Mouse (Mus musculus) G1E (cell line): ENCODE results near the gene Snupn. TPM values are rescaled to one million over a fixed set of nuclear protein-coding genes. Genes with fewer than 3 reads are reported as not detected.

Source experiments
- ATAC-seq: 2 replicates; pipeline ENCODE4 v1.8.0; 2016; ENCODE audit warnings: mild to moderate bottlenecking; ENCODE audit not compliant: insufficient number of reproducible peaks, poor library complexity, low FRiP score, severe bottlenecking; ENCODE audit errors: extremely low read depth
- DNase-seq: peaks from one replicate; pipeline ENCODE4 v3.0.0; 2012; ENCODE audit warnings: low spot score
- H3K27me3 ChIP-seq: 2 replicates; pipeline ENCODE4 v1.6.1; 2012; ENCODE audit warnings: mild to moderate bottlenecking, low read length, inconsistent platforms; ENCODE audit not compliant: insufficient read depth
- H3K36me3 ChIP-seq: replicated peaks from 2 replicates; pipeline ENCODE3; 2012; ENCODE audit warnings: mild to moderate bottlenecking, inconsistent platforms
- H3K4me1 ChIP-seq: 2 replicates; pipeline ENCODE4 v1.6.1; 2012; ENCODE audit warnings: low read depth, low read length, inconsistent platforms, mixed read lengths; ENCODE audit not compliant: insufficient read depth
- H3K4me3 ChIP-seq: 2 replicates; pipeline ENCODE4 v1.5.1; 2012; ENCODE audit warnings: low read depth, mild to moderate bottlenecking, inconsistent platforms, low read length, moderate library complexity, mixed read lengths
- H3K9me3 ChIP-seq: replicated peaks from 2 replicates; pipeline ENCODE4 v1.6.1; 2012; ENCODE audit warnings: inconsistent platforms
- CTCF ChIP-seq: IDR thresholded peaks from 2 replicates; pipeline ENCODE4 v1.5.1; 2012; ENCODE audit warnings: low read depth, low read length, inconsistent platforms, mixed read lengths
- GATA1 ChIP-seq: IDR thresholded peaks from 2 replicates; pipeline ENCODE4 v1.6.1; 2012; ENCODE audit warnings: borderline replicate concordance, low read length, inconsistent platforms, mixed read lengths
- GATA2 ChIP-seq: IDR thresholded peaks from 2 replicates; pipeline ENCODE4 v1.6.1; 2012; ENCODE audit warnings: low read depth, low read length, inconsistent platforms, borderline replicate concordance
- POLR2AphosphoS5 ChIP-seq: IDR thresholded peaks from 2 replicates; pipeline ENCODE4 v1.6.1; 2012; ENCODE audit warnings: low read depth, low read length, inconsistent platforms; ENCODE audit not compliant: insufficient replicate concordance
- TAL1 ChIP-seq: conservative IDR thresholded peaks from 2 replicates; pipeline ENCODE4 v1.6.1; 2012; ENCODE audit warnings: low read depth, low read length, inconsistent platforms, mixed read lengths
- polyA plus RNA-seq: library from polyadenylated mRNA; stranded (reverse); fragments of >175 nt; gene quantifications from 2 replicates; pipeline ENCODE4 v1.2.3, GENCODE M21; 2012
- total RNA-seq, 2 experiments: library from RNA; stranded (forward) in 1 of 2; stranded (reverse) in 1 of 2; fragments of 200-1000 nt in 1 of 2; fragments of >200 nt in 1 of 2; fragmentation: Nextera tagmentation in 1 of 2; gene quantifications; 2 replicates each; pipeline ENCODE4 v1.2.3; 2014 to 2017

Gene Snupn
- total and polyA plus RNA-seq, 3 experiments, result 2.4 to 19.2 (median 18.7) TPM

DNA sequence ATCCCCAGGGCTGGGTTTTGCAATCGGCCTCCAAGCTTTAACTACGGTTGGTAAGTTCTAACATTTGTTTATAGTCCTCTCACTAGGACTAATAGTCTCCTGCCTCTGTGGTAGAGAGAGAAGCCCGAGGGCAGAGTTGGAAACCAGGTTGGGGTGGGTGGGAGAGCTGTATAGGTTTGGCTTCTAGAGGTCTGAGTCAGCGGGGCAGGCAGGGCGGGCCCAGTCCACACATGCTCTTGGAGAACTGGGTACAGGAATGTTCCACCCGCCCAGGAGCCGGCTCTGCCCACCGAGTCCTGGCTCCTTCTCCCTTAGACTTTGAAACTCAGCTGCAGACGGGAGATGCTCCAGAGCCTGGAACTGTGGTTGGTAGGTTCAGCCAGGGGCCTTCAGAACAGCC lies 36.7 kb upstream of the Snupn start:
- Histone ChIP-seq H3K4me1 (no peaks in the 10 kb centered on the region), H3K27me3 (peaks cover 44% of the 10 kb centered on the region), H3K9me3 (no peaks in the 10 kb centered on the region), H3K36me3 (peaks cover 8% of the 10 kb centered on the region), H3K4me3 (no peak overlapping the region)
- no peak for DNase-seq
- TF ChIP-seq GATA1 (no peak), CTCF (no peak), GATA2 (no peak), POLR2AphosphoS5 (no peak), TAL1 (no peak)
- ATAC-seq, result no peak

DNA sequence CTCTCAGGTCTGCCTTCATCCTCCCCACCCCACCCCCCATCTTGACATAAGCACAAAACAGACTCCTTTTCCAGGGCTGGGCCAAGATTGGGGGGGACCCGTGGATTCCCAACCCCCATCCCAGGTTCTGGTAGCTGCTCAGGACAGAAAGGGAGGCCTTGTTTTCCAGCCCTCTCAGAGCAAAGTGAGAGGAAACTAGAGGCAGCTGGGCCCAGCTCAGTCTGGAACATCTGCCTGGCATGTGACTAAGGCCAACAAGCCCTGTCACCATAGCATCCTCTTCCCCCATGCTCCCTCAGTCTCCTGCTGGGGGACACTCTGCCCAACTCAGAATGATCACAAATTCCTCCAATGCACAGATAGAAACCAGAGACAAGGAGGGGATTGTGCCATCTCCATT lies 35.6 kb upstream of the Snupn start:
- Histone ChIP-seq H3K4me3 (no peak overlapping the region), H3K9me3 (no peaks in the 10 kb centered on the region), H3K27me3 (peaks cover 44% of the 10 kb centered on the region), H3K4me1 (peaks cover under 1% of the 10 kb centered on the region; the same call in 1 of the 2 replicates), H3K36me3 (peaks cover 8% of the 10 kb centered on the region)
- TF ChIP-seq GATA2 (no peak), TAL1 (no peak), GATA1 (no peak), CTCF (no peak), POLR2AphosphoS5 (no peak)
- no peak for ATAC-seq
- DNase-seq, result no peak

DNA sequence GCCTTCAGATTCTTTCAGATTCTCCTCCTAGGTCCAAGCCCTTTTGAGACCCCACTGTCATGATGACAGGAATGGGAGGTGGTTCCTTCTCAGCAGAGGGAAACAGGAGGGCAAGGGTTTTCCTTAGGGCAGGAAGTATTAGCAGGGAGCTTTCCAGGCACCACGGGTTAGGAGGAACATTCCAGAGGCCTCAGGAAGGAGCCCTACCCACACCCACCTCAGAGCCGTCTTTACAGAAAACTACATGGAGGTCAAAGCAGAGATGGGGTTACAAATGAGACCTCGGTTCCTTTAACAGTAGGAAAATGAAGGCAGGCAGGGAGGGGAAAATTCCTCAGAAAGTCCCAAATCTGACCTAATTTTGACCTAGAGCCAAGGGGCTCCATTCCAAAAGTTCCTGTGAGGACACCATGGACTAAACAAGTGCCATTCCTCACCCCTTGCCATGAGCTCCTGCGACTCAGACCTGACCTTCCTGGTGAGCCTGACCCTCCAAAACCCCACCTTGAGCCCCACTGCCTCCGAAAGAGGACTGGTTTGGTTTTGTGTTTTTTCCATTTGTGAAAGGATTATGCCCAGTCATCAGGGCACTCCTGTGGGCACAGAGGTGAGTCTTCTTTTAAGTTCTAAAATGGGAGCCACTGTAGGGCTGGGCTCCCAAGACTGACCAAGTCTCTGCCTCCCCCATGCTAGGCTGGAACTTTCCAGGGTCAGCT lies 34.8 kb upstream of the Snupn start:
- peaks cover 8% of the 10 kb centered on the region for H3K36me3 ChIP-seq
- DNase-seq (no peak), ATAC-seq (no peak)
- no peaks in the 10 kb centered on the region for H3K9me3 ChIP-seq
- H3K27me3 ChIP-seq, result peaks cover 40% of the 10 kb centered on the region
- no peak overlapping the region for H3K4me3 ChIP-seq
- no peak for TF ChIP-seq GATA1
- no peak for TF ChIP-seq POLR2AphosphoS5
- no peak for TF ChIP-seq CTCF
- peaks cover 2% of the 10 kb centered on the region; the same call in 1 of the 2 replicates for H3K4me1 ChIP-seq

DNA sequence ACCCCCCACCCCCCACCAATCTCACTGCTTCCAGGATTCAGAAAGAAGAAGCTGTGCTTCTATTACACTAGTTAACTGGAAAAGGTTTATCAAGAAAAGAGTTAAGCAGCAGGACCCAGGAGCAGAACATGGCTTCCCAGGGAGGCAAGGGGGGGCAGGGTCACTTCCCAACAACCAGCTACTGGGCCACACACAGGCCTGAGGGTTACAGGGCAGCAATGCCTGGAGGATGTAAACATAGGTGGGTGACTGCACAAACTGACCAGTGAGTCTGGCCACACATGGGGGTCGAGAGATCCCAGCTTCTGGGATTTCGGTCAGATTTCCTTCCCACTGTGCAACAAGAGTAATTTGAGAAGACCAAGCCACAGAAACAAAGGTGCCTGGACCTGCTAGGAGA lies 33.5 kb upstream of the Snupn start:
- H3K9me3 ChIP-seq, result peaks cover 4% of the 10 kb centered on the region
- no peak overlapping the region for H3K4me3 ChIP-seq
- no peak for TF ChIP-seq GATA2
- TF ChIP-seq POLR2AphosphoS5, result no peak
- no peak for TF ChIP-seq TAL1
- no peak for TF ChIP-seq CTCF
- TF ChIP-seq GATA1, result no peak
- H3K27me3 ChIP-seq, result peaks cover 31% of the 10 kb centered on the region
- ATAC-seq (no peak), DNase-seq (no peak)
- H3K4me1 ChIP-seq, result peaks cover 2% of the 10 kb centered on the region; the same call in 1 of the 2 replicates
- H3K36me3 ChIP-seq, result peaks cover 12% of the 10 kb centered on the region

DNA sequence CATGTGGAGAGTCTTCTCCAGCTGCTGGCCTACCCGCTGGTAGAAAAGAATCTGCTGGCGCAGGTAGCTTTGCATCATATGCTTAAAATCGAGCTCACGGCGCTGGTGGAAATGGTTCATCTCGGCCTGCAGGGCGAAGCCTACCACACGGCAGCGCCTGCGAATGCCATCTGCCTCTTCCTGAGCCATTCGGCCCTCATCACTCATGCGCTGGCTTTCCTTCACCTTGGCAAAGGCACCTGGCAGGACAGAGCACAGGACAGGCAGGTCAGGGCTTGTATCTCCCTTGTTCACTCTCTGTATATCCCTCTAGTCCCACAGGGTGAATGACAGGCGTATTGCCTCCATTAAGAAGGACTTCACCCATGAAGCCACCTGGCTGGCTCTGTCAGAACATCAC lies 32.2 kb upstream of the Snupn start:
- ATAC-seq (no peak), DNase-seq (no peak)
- peaks cover 2% of the 10 kb centered on the region; the same call in 1 of the 2 replicates for H3K4me1 ChIP-seq
- H3K27me3 ChIP-seq, result peaks cover 19% of the 10 kb centered on the region
- no peak overlapping the region for H3K4me3 ChIP-seq
- peaks cover 14% of the 10 kb centered on the region for H3K36me3 ChIP-seq
- peaks cover 4% of the 10 kb centered on the region for H3K9me3 ChIP-seq
- TF ChIP-seq GATA2 (no peak), POLR2AphosphoS5 (no peak), CTCF (no peak), TAL1 (no peak)

DNA sequence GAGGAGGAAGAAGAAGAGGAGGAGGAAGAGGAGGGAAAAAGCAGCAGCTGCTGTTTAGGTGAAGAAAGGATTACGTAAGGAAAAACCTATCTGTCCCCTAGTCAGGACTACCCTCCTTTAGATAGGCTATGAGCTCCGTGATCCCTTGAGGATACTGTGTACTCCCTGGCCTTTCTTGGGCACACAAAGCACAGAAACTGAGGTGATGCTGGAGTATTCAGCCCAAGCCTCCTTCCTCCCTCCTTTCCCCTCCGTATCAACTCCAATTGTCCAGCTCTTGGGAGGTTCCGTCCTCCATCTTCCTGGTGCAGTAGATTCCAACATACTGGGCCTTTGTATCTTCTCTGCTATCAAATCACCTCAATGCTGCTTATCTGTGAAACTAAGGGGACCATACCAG lies 27.9 kb upstream of the Snupn start:
- TF ChIP-seq GATA2, result no peak
- no peak for TF ChIP-seq POLR2AphosphoS5
- no peak for TF ChIP-seq TAL1
- TF ChIP-seq CTCF, result no peak
- no peak for TF ChIP-seq GATA1
- Histone ChIP-seq H3K4me1 (peaks cover 22% of the 10 kb centered on the region), H3K4me3 (no peak overlapping the region), H3K27me3 (peaks cover 11% of the 10 kb centered on the region; the same call in 1 of the 2 replicates), H3K9me3 (peaks cover 4% of the 10 kb centered on the region), H3K36me3 (peaks cover 26% of the 10 kb centered on the region)
- ATAC-seq, result no peak
- no peak for DNase-seq
